Mouse (Mus musculus) liver, postnatal 0 days (tissue): ENCODE data around the gene Ndufaf7.

Experiments
- CTCF ChIP-seq: sonication (generic); IDR thresholded peaks from 2 replicates; pipeline ENCODE4 v1.5.1; 2016; ENCODE audit warnings: antibody characterized with exemption, low read depth
- EP300 ChIP-seq: IDR thresholded peaks from 2 replicates; pipeline ENCODE4 v1.6.1; 2016; ENCODE audit warnings: antibody characterized with exemption, low read depth, mild to moderate bottlenecking

- TF ChIP-seq CTCF (no peak), EP300 (no peak)
These were observed at the start of gene Ndufaf7, which contains the start of gene Cebpz for GRCm38 (mm10) chr17:78936466-78937228.
